Mouse (Mus musculus): ENCODE measurements around the gene Mmp2. TPM values are rescaled to one million over a fixed set of nuclear protein-coding genes. Genes with fewer than 3 reads are reported as not detected.

Mmp2 gene
- total RNA-seq, 2 experiments from 2014 or later: 103 to 107 TPM

- DNase-seq (ENCODE audit: low spot score in 2 of 2): no peak
Observed at GRCm38 (mm10) chr8:92893870-92894269, 66.8 kb downstream of the Mmp2 start.

DNA sequence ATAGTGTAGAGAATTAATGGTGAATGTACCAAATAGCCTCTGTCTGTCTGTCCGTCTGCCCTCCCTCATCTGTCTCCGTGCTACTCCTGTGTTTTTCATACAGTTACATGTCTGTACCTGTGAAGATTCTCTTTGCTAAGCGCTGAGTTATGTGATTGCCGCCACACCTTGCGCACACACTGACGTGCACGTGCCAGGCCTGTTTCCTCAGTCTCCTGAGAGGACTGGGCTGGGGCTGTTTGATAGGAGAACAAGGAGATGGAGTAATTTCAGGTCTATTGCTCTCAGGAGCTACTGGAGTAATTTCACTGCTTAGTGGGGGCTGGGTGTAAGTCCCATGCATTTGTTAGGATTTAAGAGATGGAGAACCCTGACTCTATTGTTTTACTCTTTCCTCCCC lies 68.0 kb downstream of the Mmp2 start:
- DNase-seq (ENCODE audit: low spot score in 2 of 2): no peak

DNA sequence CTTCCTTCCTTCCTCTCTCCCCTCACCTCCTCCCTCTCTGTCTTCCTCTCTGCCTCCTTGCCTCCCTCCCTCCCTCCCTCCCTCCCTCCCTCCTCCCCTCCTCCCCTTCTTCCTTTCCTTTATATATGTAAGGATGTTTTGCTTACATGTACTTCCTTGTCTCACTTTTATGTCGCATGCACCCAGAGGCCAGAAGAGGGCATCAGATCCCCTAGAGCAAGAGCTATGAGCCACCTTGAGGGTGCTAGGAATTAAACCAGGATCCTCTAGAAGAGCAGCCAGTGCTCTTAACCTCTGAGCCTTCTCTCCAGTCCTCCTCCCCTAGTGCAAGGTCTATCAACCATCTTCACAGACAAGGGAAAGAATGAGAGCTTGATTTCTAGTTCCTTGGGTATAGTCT lies 69.0 kb downstream of the Mmp2 start:
- no peak for DNase-seq (ENCODE audit: low spot score in 2 of 2)

DNA sequence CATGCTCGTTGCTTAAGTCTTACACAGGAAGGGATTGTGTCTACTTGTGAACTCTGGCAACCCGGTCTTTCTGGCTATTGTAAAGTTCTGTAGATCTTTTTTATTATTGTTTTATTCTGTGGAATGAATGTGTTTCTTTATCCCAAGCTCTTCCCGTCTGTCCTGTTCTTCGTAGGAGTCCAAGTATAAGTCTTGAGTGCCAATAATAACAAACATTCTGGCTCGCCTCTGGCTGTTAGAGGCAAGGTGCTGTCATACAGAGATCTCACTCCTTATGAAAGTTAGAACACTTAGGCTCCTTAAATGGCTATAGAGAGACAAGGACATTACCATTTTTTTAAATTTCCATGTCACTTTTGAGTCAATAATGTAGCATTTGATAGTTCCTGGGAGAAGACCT lies 69.5 kb downstream of the Mmp2 start:
- no peak for DNase-seq (ENCODE audit: low spot score in 2 of 2)

DNA sequence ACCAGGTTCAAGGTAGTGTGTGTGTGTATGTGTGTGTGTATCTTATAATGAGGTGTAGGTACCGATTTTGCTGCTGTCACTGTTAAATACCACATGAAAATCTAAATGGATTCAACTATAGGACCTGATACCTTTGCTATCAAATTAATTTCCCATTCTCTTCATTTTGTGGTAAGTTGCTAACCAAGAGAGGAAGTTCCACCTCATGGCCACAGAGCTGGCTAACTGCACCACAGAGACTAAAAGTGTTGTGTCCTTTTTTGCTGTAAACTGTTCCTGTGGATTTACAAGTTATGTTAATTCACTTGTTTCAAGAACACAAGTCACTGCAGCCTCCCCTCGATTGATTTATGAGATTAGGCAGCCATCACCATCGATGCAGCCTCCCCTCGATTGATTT lies 70.7 kb downstream of the Mmp2 start:
- DNase-seq (ENCODE audit: low spot score in 2 of 2): no peak

GRCm38 (mm10) chr8:92899590-92899989 lies 72.5 kb downstream of the Mmp2 start:
- DNase-seq (ENCODE audit: low spot score in 2 of 2): no peak

DNA sequence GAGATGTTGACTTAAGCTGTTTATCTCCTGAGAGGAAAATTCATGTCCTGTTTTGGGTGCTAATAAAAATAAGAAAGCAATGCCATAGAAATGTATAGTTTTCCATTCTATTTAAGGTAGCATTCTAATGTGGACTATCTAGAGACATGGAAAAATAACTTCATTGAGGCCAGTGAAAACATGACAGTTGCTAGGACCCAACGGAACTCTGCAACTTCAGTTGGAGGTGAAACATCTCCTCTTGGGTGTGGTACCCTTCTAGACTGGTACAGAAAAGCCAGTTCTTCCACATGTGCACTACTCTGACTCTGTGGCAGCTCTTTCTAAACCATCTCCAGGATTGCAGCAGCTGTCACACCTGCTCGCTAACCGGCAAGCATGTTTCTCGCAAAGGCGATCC lies 74.0 kb downstream of the Mmp2 start, which contains the start of gene Capns2:
TSS of gene Capns2 (plus strand) at position 301 of the 400 bp plus-strand sequence.
- no peak for DNase-seq (ENCODE audit: low spot score in 2 of 2)

DNA sequence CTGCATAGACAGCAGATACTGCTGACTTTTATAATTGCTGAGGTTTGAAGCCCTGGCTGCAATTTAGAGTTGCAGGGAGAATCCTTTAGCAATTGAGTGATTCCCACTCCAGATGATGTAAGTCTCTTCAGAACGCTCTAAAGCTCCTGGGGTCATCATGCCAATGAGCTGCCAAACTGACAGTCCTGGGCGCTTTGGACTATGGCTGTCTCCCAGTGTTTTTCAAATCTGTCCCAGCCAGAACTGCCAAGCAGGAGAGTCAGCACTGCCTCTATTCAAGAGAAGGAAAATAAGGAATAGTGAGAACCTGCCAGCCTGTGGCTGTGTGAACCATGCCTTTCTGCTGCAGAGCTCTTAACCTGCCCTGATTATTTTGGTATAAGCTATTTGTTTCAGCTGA lies 75.9 kb downstream of the Mmp2 start:
- no peak for DNase-seq (ENCODE audit: low spot score in 2 of 2)

Other genes starting within 250 kb of the Mmp2 start
- not detected for gene Irx6, start 153.0 kb upstream of the Mmp2 start, total RNA-seq (2021)
- gene Lpcat2, start 28.0 kb downstream of the Mmp2 start, total RNA-seq (2021): 1 to 10 TPM; 5.5 to 6.9 TPM
- gene Capns2, start 74.1 kb downstream of the Mmp2 start, total RNA-seq (2021): under 1 TPM; 0.31 to 0.70 TPM
- gene Slc6a2, start 132.8 kb downstream of the Mmp2 start, total RNA-seq (2021): 10 to 100 TPM; 33.3 to 59.2 TPM
- not detected for gene Ces1a, start 220.9 kb downstream of the Mmp2 start, total RNA-seq (2021)

Measured in adrenal gland, postnatal 4 days (tissue).